Mouse (Mus musculus) heart, adult 2 months (tissue): Measurements from ENCODE around the gene Ibtk. TPM values are rescaled to one million over a fixed set of nuclear protein-coding genes. Genes with fewer than 3 reads are reported as not detected.
"Not testable (repeated sequence)": the region's sequence is repeated elsewhere in the genome, so short reads cannot be mapped to it uniquely, and the experiment has no call there.

Source experiments
- DNase-seq, 2 experiments: peaks; one replicate each; pipeline ENCODE4 v3.0.0; 2021
- H3K27ac ChIP-seq: fragments of 200-600 bp; 2 replicates; pipeline ENCODE4 v1.8.1; 2022
- H3K27me3 ChIP-seq: fragments of 200-500 bp; 2 replicates; pipeline ENCODE4 v1.6.1; 2012; ENCODE audit warnings: mild to moderate bottlenecking, low read length, inconsistent platforms, mixed read lengths; ENCODE audit not compliant: control insufficient read depth, insufficient read depth
- H3K36me3 ChIP-seq: fragments of 200-500 bp; 2 replicates; pipeline ENCODE4 v1.6.1; 2012; ENCODE audit warnings: low read length, inconsistent platforms; ENCODE audit not compliant: control insufficient read depth, insufficient read depth
- H3K4me1 ChIP-seq: fragments of 200-500 bp; 2 replicates; pipeline ENCODE4 v1.6.1; 2011; ENCODE audit warnings: low read length; ENCODE audit not compliant: control insufficient read depth, insufficient read depth
- H3K4me3 ChIP-seq: fragments of 200-600 bp; 2 replicates; pipeline ENCODE4 v1.8.1; 2022
- H3K79me2 ChIP-seq: fragments of 200-500 bp; replicated peaks from 2 replicates; pipeline ENCODE4 v1.6.1; 2012; ENCODE audit warnings: mild to moderate bottlenecking, inconsistent platforms, low read length, moderate library complexity, mixed read lengths; ENCODE audit not compliant: control insufficient read depth, insufficient read depth
- H3K9ac ChIP-seq: fragments of 200-500 bp; 2 replicates; pipeline ENCODE4 v1.6.1; 2012; ENCODE audit warnings: low read depth, mild to moderate bottlenecking, control low read depth, inconsistent platforms, low read length, mixed read lengths
- CTCF ChIP-seq: fragments of 200-600 bp; IDR thresholded peaks from 2 replicates; pipeline ENCODE4 v1.8.1; 2022; ENCODE audit warnings: antibody characterized with exemption, mild to moderate bottlenecking, moderate library complexity
- EP300 ChIP-seq: fragments of 200-500 bp; IDR thresholded peaks from 2 replicates; pipeline ENCODE4 v1.6.1; 2011; ENCODE audit warnings: low read depth, low read length, control low read depth; ENCODE audit not compliant: insufficient read depth
- POLR2A ChIP-seq: fragments of 200-500 bp; IDR thresholded peaks from 2 replicates; pipeline ENCODE4 v1.6.1; 2011; ENCODE audit warnings: mild to moderate bottlenecking, low read depth, low read length, control low read depth; ENCODE audit not compliant: insufficient read depth
- WGBS: fragments of 180-500 bp; shearing (Covaris S2); methylation state at CpG from one replicate; pipeline ENCODE4 v1.1.7; 2018; 5-methylcytosine and 5-hydroxymethylcytosine counted together
- intact Hi-C: fragments of 180-260 bp; cut with DNase I; formaldehyde crosslinking; loops from one replicate; pipeline ENCODE4 v1.15.1; 2025
- long read RNA-seq: library from polyadenylated mRNA; stranded (forward); transcript quantifications from one replicate; pipeline ENCODE4 v2.0.0, GENCODE M21; 2021
- polyA plus RNA-seq: library from polyadenylated mRNA; depleted of rRNA; stranded (reverse); fragments of >200 nt; gene quantifications from 2 replicates; pipeline ENCODE4 v1.2.3, GENCODE M21; 2012; rRNA removed
- total RNA-seq, 2 experiments: library from RNA; stranded (reverse); gene quantifications; 2 replicates each; pipeline ENCODE4 v1.2.3; 2021

The Ibtk gene
- total RNA-seq (10 to 100 TPM; 31.7 to 35.5 TPM), polyA plus RNA-seq (6.0 and 13.6 TPM in 2 replicates)
- long read RNA-seq, full-length matches to known transcripts: 15 of 27 reads
- long read RNA-seq, partial matches to known transcripts: 5 of 27 reads
- long read RNA-seq, other reads (novel, unspliced or antisense): 7 of 27 reads

GRCm38 (mm10) chr9:85749142-85749921, at the start of gene Ibtk:
TSS of gene Ibtk (minus strand) at chr9:85749334.
- H3K9ac ChIP-seq: peak within 1 kb of the TSS; percentile 84
- under 1% methylated on average over 52 of the region's 52 CpGs for WGBS
- H3K27me3 ChIP-seq: no peaks in the 10 kb centered on the region
- peak within 1 kb of the TSS; percentile 97 for H3K27ac ChIP-seq
- TF ChIP-seq EP300 (peak; percentile 55; the same call in 1 of the 2 replicates), POLR2A (peak; percentile 90), CTCF (peak; percentile 53)
- H3K36me3 ChIP-seq: peaks cover 17% of the 10 kb centered on the region
- DNase-seq: peak; percentile 99 to 100
- no peaks in the 10 kb centered on the region; the same call in 1 of the 2 replicates for H3K79me2 ChIP-seq
- intact Hi-C loops: no loop called here
- peaks cover 6% of the 10 kb centered on the region for H3K4me1 ChIP-seq
- H3K4me3 ChIP-seq: peak within 1 kb of the TSS; percentile 77

- H3K79me2 ChIP-seq, H3K4me3 ChIP-seq, H3K27ac ChIP-seq, DNase-seq, H3K4me1 ChIP-seq, H3K27me3 ChIP-seq, H3K36me3 ChIP-seq, intact Hi-C loops, H3K9ac ChIP-seq: not testable (repeated sequence)
- WGBS: 93% methylated on average over 18 of the region's 18 CpGs
Observed at GRCm38 (mm10) chr9:85791521-85791920, 42.4 kb upstream of the Ibtk start.

GRCm38 (mm10) chr9:85780249-85780648, 31.1 kb upstream of the Ibtk start:
- intact Hi-C loops: no loop called here
- Histone ChIP-seq H3K36me3 (no peaks in the 10 kb centered on the region), H3K4me3 (no peak overlapping the region), H3K4me1 (no peaks in the 10 kb centered on the region), H3K27ac (no peak overlapping the region), H3K79me2 (no peaks in the 10 kb centered on the region), H3K27me3 (no peaks in the 10 kb centered on the region), H3K9ac (no peak overlapping the region)
- 81% methylated on average over 4 of the region's 4 CpGs for WGBS
- no peak for DNase-seq
- TF ChIP-seq POLR2A: no peak
- no peak for TF ChIP-seq CTCF
- no peak for TF ChIP-seq EP300

GRCm38 (mm10) chr9:85779458-85779857, 30.3 kb upstream of the Ibtk start:
- H3K9ac ChIP-seq: no peak overlapping the region
- no peak overlapping the region for H3K4me3 ChIP-seq
- no peak for DNase-seq
- H3K27me3 ChIP-seq: no peaks in the 10 kb centered on the region
- no peaks in the 10 kb centered on the region for H3K79me2 ChIP-seq
- H3K27ac ChIP-seq: no peak overlapping the region
- no peaks in the 10 kb centered on the region for H3K4me1 ChIP-seq
- 25% methylated on average over 4 of the region's 4 CpGs for WGBS
- intact Hi-C loops: loop anchor here (1.0 kb wide), 1 partner anchor 670 kb away; no protein-coding TSS in a partner anchor
- no peaks in the 10 kb centered on the region for H3K36me3 ChIP-seq
- TF ChIP-seq CTCF (peak; percentile 75), POLR2A (no peak)

- Histone ChIP-seq H3K79me2 (no peaks in the 10 kb centered on the region), H3K4me3 (no peak overlapping the region), H3K4me1 (no peaks in the 10 kb centered on the region), H3K27me3 (no peaks in the 10 kb centered on the region), H3K36me3 (no peaks in the 10 kb centered on the region), H3K9ac (no peak overlapping the region), H3K27ac (no peak overlapping the region)
- intact Hi-C loops: no loop called here
- WGBS: 34% methylated on average over 6 of the region's 6 CpGs
- no peak for TF ChIP-seq CTCF
- no peak for TF ChIP-seq EP300
- no peak for TF ChIP-seq POLR2A
- no peak for DNase-seq
Observed at GRCm38 (mm10) chr9:85777544-85777943, 28.4 kb upstream of the Ibtk start.

GRCm38 (mm10) chr9:85772280-85772679, 23.1 kb upstream of the Ibtk start:
- no peak overlapping the region for H3K4me3 ChIP-seq
- no peaks in the 10 kb centered on the region for H3K4me1 ChIP-seq
- 65% methylated on average over 12 of the region's 12 CpGs for WGBS
- no peak overlapping the region for H3K9ac ChIP-seq
- no peaks in the 10 kb centered on the region for H3K36me3 ChIP-seq
- no peak for TF ChIP-seq POLR2A
- TF ChIP-seq CTCF: no peak
- TF ChIP-seq EP300: no peak
- intact Hi-C loops: no loop called here
- no peak for DNase-seq
- no peaks in the 10 kb centered on the region for H3K79me2 ChIP-seq
- no peak overlapping the region for H3K27ac ChIP-seq
- H3K27me3 ChIP-seq: no peaks in the 10 kb centered on the region
